Mouse (Mus musculus) CH12.LX (cell line): ENCODE measurements at regions not wholly inside any gene's neighbourhood (a gene's known extent, or its start where the extent isn't known, plus 50 kb on each side); places are given as distances from the start of the nearest gene placed in this dataset.

Experiments
- DNase-seq: peaks from one replicate; pipeline ENCODE4 v3.0.0-alpha.2; 2013; ENCODE audit errors: extremely low read depth
- H3K27ac ChIP-seq: 2 replicates; pipeline ENCODE4 v1.5.1; 2012; ENCODE audit warnings: low read depth, mild to moderate bottlenecking, control low read depth, moderate library complexity; ENCODE audit not compliant: insufficient read depth
- H3K27me3 ChIP-seq: replicated peaks from 2 replicates; pipeline ENCODE3; 2012; ENCODE audit warnings: inconsistent platforms
- H3K36me3 ChIP-seq, 2 experiments: replicated peaks in 1 of 2; 2 replicates each; pipeline versions ENCODE3 to v1.6.1; 2012; ENCODE audit warnings: inconsistent platforms in 1 of 2, low read length in 1 of 2, mild to moderate bottlenecking in 1 of 2, mixed read lengths in 1 of 2, moderate library complexity in 1 of 2; ENCODE audit not compliant: control insufficient read depth in 1 of 2, insufficient read depth in 1 of 2
- H3K4me1 ChIP-seq, 2 experiments: 2 replicates each; pipeline ENCODE4 v1.6.1; 2012; ENCODE audit warnings: inconsistent platforms in 1 of 2, moderate library complexity in 1 of 2; ENCODE audit not compliant: insufficient read depth in 2 of 2, control insufficient read depth in 1 of 2
- H3K4me2 ChIP-seq: 2 replicates; pipeline ENCODE4 v1.6.1; 2012; ENCODE audit warnings: low read depth, mild to moderate bottlenecking, control low read depth; ENCODE audit not compliant: poor library complexity, insufficient read depth, severe bottlenecking
- H3K4me3 ChIP-seq, 3 experiments: fragments of 150-350 bp in 1 of 3; sonication (generic) in 1 of 3; replicated peaks in 1 of 3; 2 replicates each; pipeline versions ENCODE3 to v1.5.1; 2011 to 2012; ENCODE audit warnings: low read depth in 2 of 3, low read length in 2 of 3, mild to moderate bottlenecking in 2 of 3, moderate library complexity in 2 of 3, control low read depth in 1 of 3, improper control_type of control experiment in 1 of 3, inconsistent platforms in 1 of 3, mixed read lengths in 1 of 3; ENCODE audit not compliant: poor library complexity in 1 of 3
- H3K79me2 ChIP-seq: replicated peaks from 2 replicates; pipeline ENCODE4 v1.6.1; 2012; ENCODE audit warnings: mild to moderate bottlenecking, moderate library complexity; ENCODE audit not compliant: control insufficient read depth, poor library complexity, insufficient read depth, severe bottlenecking; ENCODE audit errors: extremely low read depth
- H3K9ac ChIP-seq: 2 replicates; pipeline ENCODE4 v1.6.1; 2012; ENCODE audit warnings: low read depth, mild to moderate bottlenecking, control low read depth, moderate library complexity; ENCODE audit not compliant: insufficient read depth
- H3K9me3 ChIP-seq: replicated peaks from 2 replicates; pipeline ENCODE3; 2012; ENCODE audit warnings: low read length, inconsistent platforms, mixed read lengths
- CHD1 ChIP-seq: IDR thresholded peaks from 2 replicates; pipeline ENCODE4 v1.6.1; 2012; ENCODE audit warnings: low read depth, low read length, improper control_type of control experiment, inconsistent platforms
- CTCF ChIP-seq, 2 experiments: IDR thresholded peaks in 1 of 2; conservative IDR thresholded peaks in 1 of 2; 2 replicates each; pipeline ENCODE4 v1.5.1; 2011 to 2012; ENCODE audit warnings: low read depth in 2 of 2, low read length in 2 of 2, improper control_type of control experiment in 1 of 2, inconsistent platforms in 1 of 2, mild to moderate bottlenecking in 1 of 2, moderate library complexity in 1 of 2
- E2F4 ChIP-seq: IDR thresholded peaks from 2 replicates; pipeline ENCODE4 v1.6.1; 2011; ENCODE audit warnings: low read depth, low read length, improper control_type of control experiment; ENCODE audit not compliant: insufficient replicate concordance
- ETS1 ChIP-seq: conservative IDR thresholded peaks from 2 replicates; pipeline ENCODE4 v1.6.1; 2012; ENCODE audit warnings: low read depth, mild to moderate bottlenecking, inconsistent platforms, low read length, improper control_type of control experiment, moderate library complexity
- IRF4 ChIP-seq: IDR thresholded peaks from 2 replicates; pipeline ENCODE4 v1.6.1; 2014; ENCODE audit warnings: low read depth, mild to moderate bottlenecking, inconsistent platforms, low read length, improper control_type of control experiment
- MAFK ChIP-seq: IDR thresholded peaks from 2 replicates; pipeline ENCODE4 v1.6.1; 2011; ENCODE audit warnings: low read length, improper control_type of control experiment; ENCODE audit not compliant: insufficient replicate concordance
- MAX ChIP-seq: IDR thresholded peaks from 2 replicates; pipeline ENCODE4 v1.6.1; 2011; ENCODE audit warnings: low read length, improper control_type of control experiment
- MAZ ChIP-seq: IDR thresholded peaks from 2 replicates; pipeline ENCODE4 v1.6.1; 2012; ENCODE audit warnings: low read depth, mild to moderate bottlenecking, inconsistent platforms, low read length, improper control_type of control experiment, moderate library complexity
- NRF1 ChIP-seq: IDR thresholded peaks from 2 replicates; pipeline ENCODE4 v1.6.1; 2014; ENCODE audit warnings: low read depth, mild to moderate bottlenecking, inconsistent platforms, low read length, improper control_type of control experiment, moderate library complexity
- POLR2A ChIP-seq: IDR thresholded peaks from 2 replicates; pipeline ENCODE4 v1.6.1; 2011; ENCODE audit warnings: low read depth, mild to moderate bottlenecking, improper control_type of control experiment, low read length
- RCOR1 ChIP-seq: conservative IDR thresholded peaks from 2 replicates; pipeline ENCODE4 v1.6.1; 2012; ENCODE audit warnings: low read depth, mild to moderate bottlenecking, inconsistent platforms, low read length, improper control_type of control experiment
- SIN3A ChIP-seq: IDR thresholded peaks from 2 replicates; pipeline ENCODE4 v1.6.1; 2012; ENCODE audit warnings: low read length, improper control_type of control experiment, inconsistent platforms
- SMC3 ChIP-seq: IDR thresholded peaks from 2 replicates; pipeline ENCODE4 v1.6.1; 2011; ENCODE audit warnings: low read depth, low read length, improper control_type of control experiment
- USF1 ChIP-seq: IDR thresholded peaks from 2 replicates; pipeline ENCODE4 v1.6.1; 2014; ENCODE audit warnings: low read depth, mild to moderate bottlenecking, inconsistent platforms, low read length, improper control_type of control experiment
- ZC3H11A ChIP-seq: IDR thresholded peaks from 2 replicates; pipeline ENCODE4 v1.6.1; 2012; ENCODE audit warnings: low read depth, mild to moderate bottlenecking, inconsistent platforms, low read length, improper control_type of control experiment
- ZMIZ1 ChIP-seq: IDR thresholded peaks from 2 replicates; pipeline ENCODE4 v1.6.1; 2012; ENCODE audit warnings: low read depth, mild to moderate bottlenecking, inconsistent platforms, low read length, improper control_type of control experiment
- dilution Hi-C: fragments of 300-500 bp; cut with MboI; formaldehyde crosslinking; loops from 2 replicates; pipeline ENCODE4 v1.14.3; 2020; ENCODE audit warnings: low sequenced_read_pairs; ENCODE audit not compliant: extremely low pct_unique_long_range_greater_than_20kb, extremely low pct_ligation_motif_present
- in situ Hi-C: fragments of 300-500 bp; cut with MboI; formaldehyde crosslinking; loops from 3 replicates; pipeline ENCODE4 v1.14.3; 2019; ENCODE audit warnings: low sequenced_read_pairs, low pct_ligation_motif_present, low pct_unique_long_range_greater_than_20kb, mixed read lengths

DNA sequence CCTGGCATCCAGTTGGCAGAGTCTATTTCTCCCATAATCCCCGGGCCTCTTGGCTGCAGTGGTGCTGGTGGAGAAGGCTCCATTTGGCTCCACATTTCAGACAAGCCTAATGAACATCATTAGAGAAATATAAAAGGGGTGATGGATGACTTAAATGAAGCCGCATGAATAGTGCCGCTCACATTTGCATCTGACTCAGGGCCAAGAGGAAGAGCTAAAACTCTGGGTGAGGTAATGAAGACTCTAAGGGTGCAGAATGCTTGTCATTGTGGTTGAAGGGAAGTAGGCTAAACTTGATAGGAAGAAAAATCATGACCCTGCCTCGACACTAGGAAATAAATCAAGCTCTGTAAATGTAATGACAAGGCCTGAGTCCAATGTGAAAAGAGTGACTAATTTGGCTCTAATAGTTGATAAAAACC, 298.3 kb upstream of the Gm21798 start:
- Histone ChIP-seq H3K79me2 (no peaks in the 10 kb centered on the region), H3K9me3 (no peaks in the 10 kb centered on the region), H3K4me2 (no peak overlapping the region), H3K4me1 (no peaks in the 10 kb centered on the region), H3K36me3 (no peaks in the 10 kb centered on the region), H3K9ac (no peak overlapping the region), H3K4me3 (no peak overlapping the region), H3K27ac (no peak overlapping the region), H3K27me3 (no peaks in the 10 kb centered on the region)
- DNase-seq, result no peak
- dilution Hi-C loops, result no loop called here
- TF ChIP-seq RCOR1 (no peak), MAX (no peak), ZMIZ1 (no peak)
- in situ Hi-C loops, result no loop called here

- no peaks in the 10 kb centered on the region for H3K9me3 ChIP-seq
- no peak for DNase-seq
- TF ChIP-seq E2F4 (no peak), USF1 (no peak), MAFK (no peak), CHD1 (no peak), IRF4 (no peak), SMC3 (no peak), ETS1 (no peak), MAX (no peak)
- TF ChIP-seq, all 38 proteins: peak for 0
- H3K9ac ChIP-seq, result no peak overlapping the region
- no peaks in the 10 kb centered on the region for H3K27me3 ChIP-seq
- no peaks in the 10 kb centered on the region for H3K79me2 ChIP-seq
- dilution Hi-C loops (no loop called here), in situ Hi-C loops (no loop called here)
- H3K4me3 ChIP-seq, result no peak overlapping the region
- H3K27ac ChIP-seq, result no peak overlapping the region
- no peaks in the 10 kb centered on the region for H3K36me3 ChIP-seq
- H3K4me2 ChIP-seq, result no peak overlapping the region
- no peaks in the 10 kb centered on the region for H3K4me1 ChIP-seq
These were observed 296.9 kb upstream of the Gm21798 start for GRCm38 (mm10) chr15:64520568-64520967.

DNA sequence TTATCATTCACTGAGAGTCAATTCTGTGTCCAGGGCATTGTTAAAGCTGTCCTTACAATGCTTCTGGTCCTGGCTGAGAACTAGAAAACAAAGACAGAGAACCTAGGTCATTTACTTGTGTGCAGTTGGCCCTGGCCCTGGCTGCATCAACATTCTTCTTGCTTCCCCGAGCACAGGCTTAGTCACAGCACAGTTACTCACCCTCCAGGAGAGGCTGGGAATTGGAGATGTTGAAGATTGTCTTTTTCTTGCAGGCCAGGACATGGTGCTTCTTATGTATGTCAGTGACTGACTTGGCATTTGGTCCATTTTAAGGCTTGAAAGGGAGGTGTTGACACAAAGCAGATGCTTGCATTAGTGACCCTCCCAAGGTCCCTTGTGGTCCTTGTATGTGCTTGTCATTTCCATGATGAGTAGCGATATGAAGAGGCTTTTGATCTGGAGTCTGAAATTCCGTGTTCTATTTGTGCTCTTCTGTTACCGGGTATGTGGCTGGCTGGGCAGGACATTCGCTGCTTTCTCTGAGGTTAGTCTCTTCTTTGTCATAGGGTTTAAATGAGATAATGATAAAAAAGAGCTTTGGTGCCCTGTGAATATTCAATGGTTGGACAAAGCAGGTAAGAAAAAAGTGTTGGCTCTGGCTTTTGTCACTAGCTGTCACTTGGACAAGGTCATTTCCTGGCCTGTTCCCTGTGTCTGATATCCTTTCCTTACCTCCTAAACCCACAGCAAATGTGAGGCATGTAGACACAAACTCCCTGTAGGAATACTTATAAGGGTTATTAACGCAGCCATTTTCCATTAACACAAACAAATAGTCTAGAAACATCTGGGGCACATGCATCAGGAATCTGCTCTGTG, 285.0 kb upstream of the Gm21798 start:
- no peak overlapping the region for H3K27ac ChIP-seq

More for the DNA sequence above, 285.0 kb upstream of the Gm21798 start:
- no peak overlapping the region for H3K4me2 ChIP-seq
- TF ChIP-seq MAFK, result no peak
- no peak for TF ChIP-seq MAX
- TF ChIP-seq MAZ, result no peak
- no peak for TF ChIP-seq ZC3H11A
- TF ChIP-seq CTCF (conservative IDR thresholded peaks at IDR 0.05 in 1 of 2, IDR thresholded peaks at IDR 0.05 in 1 of 2; ENCODE audit: low read depth in 2 of 2, low read length in 2 of 2), result no peak
- no peak for TF ChIP-seq POLR2A
- TF ChIP-seq NRF1, result no peak
- no peak for TF ChIP-seq RCOR1
- no peak for TF ChIP-seq SIN3A
- no peak for DNase-seq
- no peaks in the 10 kb centered on the region for H3K9me3 ChIP-seq
- H3K27me3 ChIP-seq, result no peaks in the 10 kb centered on the region
- in situ Hi-C loops (no loop called here), dilution Hi-C loops (no loop called here)
- no peaks in the 10 kb centered on the region for H3K36me3 ChIP-seq
- H3K9ac ChIP-seq, result no peak overlapping the region
- H3K4me1 ChIP-seq, result peaks cover 0 to 17% of the 10 kb centered on the region in 2 experiments; a peak in 2 of 4 replicates
- no peaks in the 10 kb centered on the region for H3K79me2 ChIP-seq
- H3K4me3 ChIP-seq, result no peak overlapping the region
